Mouse (Mus musculus) hindbrain, postnatal 0 days (tissue): Measurements from ENCODE around the gene Sec1. TPM values are rescaled to one million over a fixed set of nuclear protein-coding genes. Genes with fewer than 3 reads are reported as not detected.

ENCODE experiments used
- ATAC-seq: fragments of 200-750 bp; cut with Nextera tagmentation; 2 replicates; pipeline ENCODE4 v1.8.0; 2017; ENCODE audit warnings: mild to moderate bottlenecking, moderate TSS enrichment, moderate library complexity
- DNase-seq: peaks from one replicate; pipeline ENCODE4 v3.0.0-alpha.2; 2015; ENCODE audit warnings: low spot score
- H3K27ac ChIP-seq: fragments of 300-500 bp; sonication (generic); 2 replicates; pipeline ENCODE4 v1.5.1; 2014; ENCODE audit warnings: mild to moderate bottlenecking
- H3K27me3 ChIP-seq: fragments of 300-500 bp; sonication (generic); 2 replicates; pipeline ENCODE4 v1.6.1; 2014; ENCODE audit warnings: low read length, mixed read lengths; ENCODE audit not compliant: insufficient read depth
- H3K36me3 ChIP-seq: fragments of 300-500 bp; sonication (generic); 2 replicates; pipeline ENCODE4 v1.6.1; 2014; ENCODE audit warnings: low read length, mixed read lengths; ENCODE audit not compliant: insufficient read depth
- H3K4me1 ChIP-seq: fragments of 300-500 bp; sonication (generic); 2 replicates; pipeline ENCODE4 v1.6.1; 2014; ENCODE audit warnings: antibody characterized with exemption, low read length, mixed read lengths; ENCODE audit not compliant: insufficient read depth
- H3K4me2 ChIP-seq: fragments of 300-500 bp; sonication (generic); 2 replicates; pipeline ENCODE4 v1.6.1; 2014; ENCODE audit warnings: low read depth, mild to moderate bottlenecking, low read length, moderate library complexity, mixed read lengths
- H3K4me3 ChIP-seq: fragments of 300-500 bp; sonication (generic); 2 replicates; pipeline ENCODE4 v1.5.1; 2014; ENCODE audit warnings: low read length
- H3K9ac ChIP-seq: fragments of 300-500 bp; sonication (generic); replicated peaks from 2 replicates; pipeline ENCODE4 v1.6.1; 2014; ENCODE audit warnings: mild to moderate bottlenecking, low read length, moderate library complexity, mixed read lengths
- H3K9me3 ChIP-seq: fragments of 300-500 bp; sonication (generic); 2 replicates; pipeline ENCODE4 v1.6.1; 2016; ENCODE audit warnings: low read length, mixed read lengths
- CTCF ChIP-seq: IDR thresholded peaks from 2 replicates; pipeline ENCODE4 v1.5.1; 2016; ENCODE audit warnings: antibody characterized with exemption, control low read depth, low read depth
- WGBS: fragments of 180-500 bp; shearing (Covaris S2); extraction: QIAGEN DNeasy Blood & Tissue Kit; methylation state at CpG from one replicate; pipeline ENCODE4 v1.1.7; 2014; 5-methylcytosine and 5-hydroxymethylcytosine counted together
- polyA plus RNA-seq: library from polyadenylated mRNA; unstranded; fragments of >200 nt; fragmentation: Nextera tagmentation; extraction: Ambion mirVana; gene quantifications from 2 replicates; pipeline ENCODE4 v1.2.1, GENCODE M21; 2015
- total RNA-seq: library from RNA; depleted of rRNA; stranded (reverse); fragments of >200 nt; gene quantifications from 2 replicates; pipeline ENCODE4 v1.2.3, GENCODE M21; 2014

Gene Sec1
- total and polyA plus RNA-seq, 2 experiments from 2014 or later = 0.35 to 0.68 TPM

- H3K4me1 ChIP-seq = peaks cover 12% of the 10 kb centered on the region; the same call in 1 of the 2 replicates
- H3K4me2 ChIP-seq = no peak overlapping the region
- H3K27ac ChIP-seq = no peak overlapping the region
- no peaks in the 10 kb centered on the region for H3K36me3 ChIP-seq
- no peak overlapping the region for H3K9ac ChIP-seq
- no peak for TF ChIP-seq CTCF
- H3K9me3 ChIP-seq = no peaks in the 10 kb centered on the region
- ATAC-seq (no peak), DNase-seq (no peak)
- H3K4me3 ChIP-seq = no peak overlapping the region
- 81% methylated on average over 4 of the region's 4 CpGs for WGBS
- H3K27me3 ChIP-seq = no peaks in the 10 kb centered on the region
Measured at GRCm38 (mm10) chr7:45646671-45647070, 47.5 kb downstream of the Sec1 start.

- no peaks in the 10 kb centered on the region for H3K27me3 ChIP-seq
- WGBS = 62% methylated on average over 7 of the region's 7 CpGs
Measured at GRCm38 (mm10) chr7:45645591-45645971, 48.6 kb downstream of the Sec1 start.

GRCm38 (mm10) chr7:45644872-45645590 is 49.2 kb downstream of the Sec1 start:
- Histone ChIP-seq H3K9me3 (no peaks in the 10 kb centered on the region), H3K4me1 (peaks cover 17% of the 10 kb centered on the region; the same call in 1 of the 2 replicates), H3K4me2 (peak overlapping the region; percentile 78), H3K4me3 (peak overlapping the region; percentile 36; the same call in 1 of the 2 replicates), H3K36me3 (no peaks in the 10 kb centered on the region), H3K27me3 (no peaks in the 10 kb centered on the region), H3K9ac (peak overlapping the region; percentile 33; the same call in 1 of the 2 replicates), H3K27ac (peak overlapping the region; percentile 87)
- WGBS = 76% methylated on average over 6 of the region's 6 CpGs
- ATAC-seq (no peak), DNase-seq (no peak)
- no peak for TF ChIP-seq CTCF

More at GRCm38 (mm10) chr7:45645591-45645971, 48.6 kb downstream of the Sec1 start:
- H3K4me2 ChIP-seq = no peak overlapping the region
- H3K9me3 ChIP-seq = no peaks in the 10 kb centered on the region
- no peak for DNase-seq
- no peaks in the 10 kb centered on the region for H3K36me3 ChIP-seq
- TF ChIP-seq CTCF = no peak
- no peak overlapping the region for H3K9ac ChIP-seq
- ATAC-seq = no peak
- peaks cover 17% of the 10 kb centered on the region; the same call in 1 of the 2 replicates for H3K4me1 ChIP-seq
- H3K4me3 ChIP-seq = no peak overlapping the region
- no peak overlapping the region for H3K27ac ChIP-seq

GRCm38 (mm10) chr7:45644183-45644582 is 50.0 kb downstream of the Sec1 start:
- 4% methylated on average over 18 of the region's 18 CpGs for WGBS
- Histone ChIP-seq H3K27ac (peak overlapping the region; percentile 87), H3K4me2 (peak overlapping the region; percentile 78), H3K36me3 (no peaks in the 10 kb centered on the region), H3K27me3 (no peaks in the 10 kb centered on the region), H3K9me3 (no peaks in the 10 kb centered on the region), H3K4me1 (peaks cover 17% of the 10 kb centered on the region; the same call in 1 of the 2 replicates), H3K9ac (peak overlapping the region; percentile 33; the same call in 1 of the 2 replicates), H3K4me3 (peak overlapping the region; percentile 36)
- DNase-seq (peak; percentile 80), ATAC-seq (peak; percentile 31)
- TF ChIP-seq CTCF = no peak

- Histone ChIP-seq H3K9ac (peak overlapping the region; percentile 67), H3K27me3 (no peaks in the 10 kb centered on the region), H3K36me3 (no peaks in the 10 kb centered on the region), H3K4me2 (peak overlapping the region; percentile 78), H3K9me3 (no peaks in the 10 kb centered on the region), H3K4me3 (peak overlapping the region; percentile 36), H3K4me1 (peaks cover 17% of the 10 kb centered on the region; the same call in 1 of the 2 replicates), H3K27ac (peak overlapping the region; percentile 87)
- no peak for TF ChIP-seq CTCF
- ATAC-seq = peak; percentile 94
- WGBS = 3% methylated on average over 28 of the region's 28 CpGs
- peak; percentile 98 for DNase-seq
Measured at GRCm38 (mm10) chr7:45643441-45644178, 50.6 kb downstream of the Sec1 start.

GRCm38 (mm10) chr7:45642503-45643255 is 51.5 kb downstream of the Sec1 start:
- ATAC-seq = no peak
- no peak for TF ChIP-seq CTCF
- peak overlapping the region; percentile 78 for H3K4me2 ChIP-seq

More at GRCm38 (mm10) chr7:45642503-45643255, 51.5 kb downstream of the Sec1 start:
- no peaks in the 10 kb centered on the region for H3K27me3 ChIP-seq
- 35% methylated on average over 16 of the region's 16 CpGs for WGBS
- H3K4me1 ChIP-seq = peaks cover 22% of the 10 kb centered on the region; the same call in 1 of the 2 replicates
- no peak for DNase-seq
- H3K36me3 ChIP-seq = no peaks in the 10 kb centered on the region
- H3K4me3 ChIP-seq = peak overlapping the region; percentile 36
- no peaks in the 10 kb centered on the region for H3K9me3 ChIP-seq
- H3K9ac ChIP-seq = peak overlapping the region; percentile 67
- H3K27ac ChIP-seq = peak overlapping the region; percentile 87
